Mouse (Mus musculus) frontal cortex, postnatal 36 days (tissue): ENCODE results near the gene Enkd1.

Experiments used
- DNase-seq, 2 experiments: peaks; one replicate each; pipeline ENCODE4 v3.0.0; 2022; ENCODE audit warnings: low spot score in 2 of 2

Enkd1 gene

GRCm38 (mm10) chr8:105661167-105661566 lies 46.8 kb downstream of the Enkd1 start:
- DNase-seq: peak in 1 of 2 experiments; percentile 20

- DNase-seq: no peak
Observed at GRCm38 (mm10) chr8:105657641-105658040, 50.4 kb downstream of the Enkd1 start.
